Mouse (Mus musculus): Measurements from ENCODE around the gene Gnaq. TPM values are rescaled to one million over a fixed set of nuclear protein-coding genes. Genes with fewer than 3 reads are reported as not detected.
A peak's percentile ranks its signal among the peaks of the same experiment; 100 is the strongest.

The Gnaq gene
- polyA plus RNA-seq, 1 experiment from 2014 or later, result 15.7 TPM

DNA sequence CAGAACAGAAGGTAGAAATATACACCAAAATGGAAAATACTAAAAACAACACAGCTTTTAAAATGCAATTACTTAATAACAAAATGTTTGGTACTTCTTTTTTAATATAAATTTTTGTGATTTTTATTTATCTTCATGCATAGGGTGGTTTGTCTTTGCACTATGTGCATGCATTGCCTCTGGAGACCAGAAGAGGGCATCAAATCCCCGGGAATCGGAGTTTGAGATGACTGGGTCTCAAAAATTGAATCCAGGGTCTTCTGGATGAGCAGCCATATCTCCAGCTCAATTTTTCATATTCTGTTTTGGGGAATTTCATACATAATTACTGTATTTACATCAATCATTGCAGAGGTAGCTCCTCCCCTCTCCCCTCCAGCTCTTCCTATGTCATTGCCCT lies 210.1 kb downstream of the Gnaq start:
- H3K4me2 ChIP-seq, result no peak overlapping the region
- H3K9ac ChIP-seq, result no peak overlapping the region
- 73% methylated on average over 2 of the region's 2 CpGs for WGBS
- H3K27me3 ChIP-seq, result no peaks in the 10 kb centered on the region
- H3K27ac ChIP-seq, result no peak overlapping the region
- no peak overlapping the region for H3K4me3 ChIP-seq
- H3K9me3 ChIP-seq (replicated peaks), result no peaks in the 10 kb centered on the region
- H3K4me1 ChIP-seq (replicated peaks), result 0 out of 2 replicates have a peak, but pooled peaks cover 2% of the 10 kb centered on the region
- H3K36me3 ChIP-seq, result no peaks in the 10 kb centered on the region
- no peak for ATAC-seq (replicated peaks; ENCODE audit: insufficient number of reproducible peaks, insufficient read depth, low FRiP score, low read depth)

DNA sequence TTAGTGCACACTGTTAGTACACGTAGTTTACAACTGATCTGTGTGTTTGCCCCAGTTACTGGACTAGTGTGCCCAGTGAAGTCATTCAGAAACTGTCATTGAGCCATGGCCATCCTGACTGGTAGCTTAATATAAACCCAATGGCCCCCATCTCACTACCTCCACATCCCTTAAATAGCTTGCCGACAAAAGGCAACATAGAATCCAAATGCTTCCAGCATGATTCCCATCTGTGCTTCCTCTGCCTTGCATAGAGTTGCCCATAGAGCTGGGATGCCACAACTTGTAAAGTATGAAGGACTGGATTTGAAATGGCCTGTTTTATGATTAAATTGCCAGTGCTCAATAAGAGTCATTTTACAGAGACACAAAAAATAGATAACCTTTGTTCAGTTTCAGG lies 212.9 kb downstream of the Gnaq start:
- ATAC-seq (replicated peaks; ENCODE audit: insufficient number of reproducible peaks, insufficient read depth, low FRiP score, low read depth), result no peak
- no peaks in the 10 kb centered on the region for H3K9me3 ChIP-seq (replicated peaks)
- no peaks in the 10 kb centered on the region for H3K4me1 ChIP-seq (replicated peaks)
- no peak overlapping the region for H3K4me2 ChIP-seq
- no peak overlapping the region for H3K4me3 ChIP-seq
- H3K27ac ChIP-seq, result no peak overlapping the region
- H3K27me3 ChIP-seq, result no peaks in the 10 kb centered on the region
- H3K36me3 ChIP-seq, result no peaks in the 10 kb centered on the region
- no peak overlapping the region for H3K9ac ChIP-seq
- WGBS, result 86% methylated on average over 2 of the region's 2 CpGs

DNA sequence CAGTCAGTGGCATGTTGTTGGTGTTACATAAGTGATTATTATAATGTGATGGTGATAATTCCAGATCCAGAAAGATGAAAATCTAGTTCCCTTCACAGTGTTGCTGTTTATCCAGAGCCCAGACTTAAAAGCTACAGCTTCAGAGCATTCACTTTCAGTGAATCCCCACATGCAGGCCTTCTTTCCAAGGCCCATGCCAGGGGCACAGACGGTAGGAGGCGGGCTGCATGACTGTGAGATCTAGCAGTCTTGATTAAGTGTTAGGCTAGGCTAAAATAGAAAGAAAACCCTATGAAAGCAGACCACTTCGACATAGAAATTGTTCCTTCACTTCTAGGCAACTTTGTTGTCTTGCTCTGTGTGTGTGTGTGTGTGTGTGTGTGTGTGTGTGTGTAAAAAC lies 214.4 kb downstream of the Gnaq start:
- no peaks in the 10 kb centered on the region for H3K4me1 ChIP-seq (replicated peaks)
- H3K27me3 ChIP-seq, result no peaks in the 10 kb centered on the region
- no peaks in the 10 kb centered on the region for H3K9me3 ChIP-seq (replicated peaks)
- no peaks in the 10 kb centered on the region for H3K36me3 ChIP-seq
- no peak overlapping the region for H3K27ac ChIP-seq
- no peak overlapping the region for H3K4me2 ChIP-seq
- no peak for ATAC-seq (replicated peaks; ENCODE audit: insufficient number of reproducible peaks, insufficient read depth, low FRiP score, low read depth)
- no peak overlapping the region for H3K9ac ChIP-seq
- 84% methylated on average over 3 of the region's 3 CpGs for WGBS
- no peak overlapping the region for H3K4me3 ChIP-seq

DNA sequence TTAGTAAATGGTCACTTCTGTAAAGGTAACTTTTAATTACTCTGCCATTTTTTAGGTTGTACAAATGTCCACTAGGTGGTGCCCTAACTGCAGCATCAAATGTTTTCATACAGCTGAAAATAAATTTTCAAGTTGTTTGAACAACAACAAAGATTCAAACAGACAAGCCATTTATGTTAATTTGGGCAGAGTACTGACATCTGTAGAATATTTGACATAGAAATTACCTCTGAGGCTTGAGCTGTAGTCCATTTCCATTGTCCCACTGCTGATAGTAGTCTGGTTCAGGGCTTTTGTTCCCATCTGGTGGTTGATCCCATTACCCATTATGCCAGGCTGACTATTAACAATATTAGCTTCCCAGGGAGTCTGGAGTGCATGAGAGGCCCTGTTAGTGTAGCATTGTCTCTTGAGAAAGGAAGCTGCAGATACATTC lies 221.1 kb downstream of the Gnaq start:
- no peak overlapping the region for H3K4me2 ChIP-seq
- no peaks in the 10 kb centered on the region for H3K9me3 ChIP-seq (replicated peaks)
- H3K4me1 ChIP-seq (replicated peaks), result no peaks in the 10 kb centered on the region
- no peak overlapping the region for H3K27ac ChIP-seq
- no peaks in the 10 kb centered on the region for H3K27me3 ChIP-seq
- H3K4me3 ChIP-seq, result no peak overlapping the region
- no peak for ATAC-seq (replicated peaks; ENCODE audit: insufficient number of reproducible peaks, insufficient read depth, low FRiP score, low read depth)
- H3K9ac ChIP-seq, result no peak overlapping the region
- no peaks in the 10 kb centered on the region for H3K36me3 ChIP-seq

DNA sequence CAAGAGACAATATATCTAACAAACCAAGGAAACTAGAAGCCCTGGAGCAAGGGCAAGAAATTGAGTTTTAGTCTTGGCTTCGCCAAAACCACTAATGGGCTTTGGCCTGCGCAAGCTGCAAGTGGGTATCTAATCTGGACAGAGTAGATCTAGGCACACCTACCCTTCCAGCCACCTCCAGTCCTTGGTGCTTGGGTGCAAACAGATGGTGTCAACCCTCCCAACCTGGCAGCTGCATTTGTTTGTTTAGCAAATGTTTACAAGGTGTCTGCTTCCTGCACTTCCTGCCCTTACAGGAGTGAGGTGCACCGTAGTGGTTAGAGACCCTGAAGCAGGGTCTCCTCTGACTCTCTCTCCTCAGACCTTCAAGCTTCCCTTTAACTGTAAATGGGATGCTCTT lies 225.5 kb downstream of the Gnaq start:
- ATAC-seq (replicated peaks; ENCODE audit: insufficient number of reproducible peaks, insufficient read depth, low FRiP score, low read depth), result no peak
- Histone ChIP-seq H3K36me3 (peaks cover 5% of the 10 kb centered on the region; the same call in 1 of the 2 replicates), H3K27ac (no peak overlapping the region), H3K9me3 (replicated peaks) (no peaks in the 10 kb centered on the region), H3K4me2 (no peak overlapping the region), H3K4me3 (no peak overlapping the region), H3K27me3 (no peaks in the 10 kb centered on the region), H3K9ac (no peak overlapping the region), H3K4me1 (replicated peaks) (no peaks in the 10 kb centered on the region)
- 75% methylated on average over 3 of the region's 3 CpGs for WGBS

DNA sequence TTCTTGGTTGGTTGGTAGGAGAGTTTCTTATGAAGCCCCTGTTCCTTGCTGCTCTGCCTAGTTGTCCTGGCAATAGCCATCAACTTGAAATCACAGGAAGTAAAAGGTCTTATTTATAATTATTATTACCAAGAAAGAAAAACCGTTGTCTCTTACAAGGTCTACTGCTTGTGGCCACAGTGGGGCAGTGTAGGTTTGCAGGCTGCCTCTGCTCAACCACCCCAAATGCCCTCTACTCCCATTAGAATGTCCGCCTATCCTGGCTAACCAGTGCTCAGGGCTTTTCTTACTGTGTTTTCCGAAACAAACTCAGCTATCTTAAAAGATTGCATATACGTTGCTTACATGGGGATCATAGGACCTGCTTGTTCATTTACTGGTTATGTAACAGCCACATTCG lies 226.3 kb downstream of the Gnaq start:
- Histone ChIP-seq H3K27me3 (no peaks in the 10 kb centered on the region), H3K27ac (no peak overlapping the region), H3K4me2 (no peak overlapping the region), H3K36me3 (peaks cover 5% of the 10 kb centered on the region; the same call in 1 of the 2 replicates), H3K4me3 (no peak overlapping the region), H3K9me3 (replicated peaks) (no peaks in the 10 kb centered on the region), H3K9ac (no peak overlapping the region), H3K4me1 (replicated peaks) (no peaks in the 10 kb centered on the region)
- WGBS, result 63% methylated on average over 5 of the region's 5 CpGs
- no peak for ATAC-seq (replicated peaks; ENCODE audit: insufficient number of reproducible peaks, insufficient read depth, low FRiP score, low read depth)

DNA sequence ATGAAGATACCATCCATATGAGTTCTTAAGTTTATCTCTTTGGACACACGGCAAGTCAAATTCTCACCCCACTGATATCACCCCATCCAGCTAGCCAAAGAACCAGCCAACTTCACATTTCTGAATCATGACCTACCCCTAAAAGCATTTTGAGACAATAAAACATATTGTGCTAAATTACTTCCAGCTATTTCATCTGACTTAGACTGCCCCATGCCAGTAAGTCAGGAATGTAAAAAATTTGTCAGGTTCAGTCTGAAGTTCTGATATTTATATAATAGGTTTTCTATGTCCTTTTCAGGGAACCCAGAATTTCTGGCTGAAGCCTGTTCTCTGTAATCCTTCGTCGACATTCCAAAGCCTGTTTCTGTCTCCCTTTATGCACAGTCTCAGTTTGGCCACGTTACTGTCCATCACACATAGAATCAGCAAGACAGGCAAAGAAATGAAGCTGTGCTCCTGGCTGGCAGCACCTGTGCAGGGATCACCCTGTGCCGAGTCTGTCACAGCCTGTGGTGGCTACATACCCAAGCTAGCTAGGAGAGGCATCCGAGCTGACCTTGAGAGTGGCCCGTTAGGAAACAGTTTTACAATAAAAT lies 233.9 kb downstream of the Gnaq start:
- ATAC-seq (replicated peaks; ENCODE audit: insufficient number of reproducible peaks, insufficient read depth, low FRiP score, low read depth), result no peak
- Histone ChIP-seq H3K4me2 (no peak overlapping the region), H3K9me3 (replicated peaks) (no peaks in the 10 kb centered on the region), H3K36me3 (peaks cover 5% of the 10 kb centered on the region; the same call in 1 of the 2 replicates), H3K4me3 (no peak overlapping the region), H3K4me1 (replicated peaks) (peaks cover 13% of the 10 kb centered on the region), H3K27ac (no peak overlapping the region; the same call in 1 of the 2 replicates), H3K9ac (no peak overlapping the region), H3K27me3 (no peaks in the 10 kb centered on the region)
- 56% methylated on average over 7 of the region's 7 CpGs for WGBS

DNA sequence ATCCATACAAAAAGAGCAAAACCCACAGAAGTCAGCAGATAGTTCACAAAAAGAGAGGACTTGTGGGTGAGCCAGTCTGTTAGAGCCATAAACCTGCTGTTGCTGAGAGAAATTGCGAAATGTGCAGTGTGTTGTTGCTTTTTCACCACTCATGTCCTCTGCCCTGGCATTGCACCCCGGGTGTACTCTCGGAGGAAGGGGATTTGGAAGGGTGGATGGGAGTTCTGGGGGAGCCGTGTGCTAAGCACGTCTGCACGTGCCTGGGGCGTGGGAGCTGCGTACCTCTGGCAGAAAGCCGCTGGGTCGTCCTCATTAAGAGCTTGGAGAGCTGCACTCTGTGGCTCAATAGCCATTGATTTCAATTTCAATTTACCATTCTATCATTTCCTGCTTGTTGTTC lies 234.6 kb downstream of the Gnaq start:
- Histone ChIP-seq H3K4me2 (no peak overlapping the region), H3K9me3 (replicated peaks) (no peaks in the 10 kb centered on the region), H3K27ac (no peak overlapping the region), H3K36me3 (no peaks in the 10 kb centered on the region), H3K9ac (no peak overlapping the region), H3K4me3 (no peak overlapping the region), H3K4me1 (replicated peaks) (peaks cover 13% of the 10 kb centered on the region), H3K27me3 (no peaks in the 10 kb centered on the region)
- 85% methylated on average over 10 of the region's 10 CpGs for WGBS
- no peak for ATAC-seq (replicated peaks; ENCODE audit: insufficient number of reproducible peaks, insufficient read depth, low FRiP score, low read depth)

DNA sequence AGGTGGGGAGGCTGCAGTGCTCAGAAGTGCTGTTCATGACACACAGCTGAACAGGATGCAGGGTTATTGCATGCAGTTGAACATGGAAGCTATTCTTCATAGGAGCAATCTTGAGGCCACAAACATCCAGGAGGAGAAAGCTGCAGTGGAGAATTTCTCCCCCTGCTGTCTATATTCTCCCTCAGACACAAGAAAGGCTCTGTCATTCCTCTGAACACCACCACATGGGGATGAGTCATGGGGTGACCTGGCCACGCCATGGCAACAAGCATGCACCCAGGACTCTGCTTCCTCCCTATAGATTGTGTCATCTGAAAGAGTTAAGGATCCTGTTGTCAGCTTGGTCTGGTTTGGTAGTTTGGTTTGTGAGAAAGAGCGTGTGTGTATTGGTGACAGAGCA lies 239.0 kb downstream of the Gnaq start:
- WGBS, result 58% methylated on average over 2 of the region's 2 CpGs
- Histone ChIP-seq H3K27me3 (no peaks in the 10 kb centered on the region), H3K27ac (no peak overlapping the region), H3K4me1 (replicated peaks) (peaks cover 17% of the 10 kb centered on the region), H3K4me3 (no peak overlapping the region), H3K9ac (no peak overlapping the region), H3K4me2 (no peak overlapping the region), H3K36me3 (no peaks in the 10 kb centered on the region), H3K9me3 (replicated peaks) (no peaks in the 10 kb centered on the region)
- no peak for ATAC-seq (replicated peaks; ENCODE audit: insufficient number of reproducible peaks, insufficient read depth, low FRiP score, low read depth)

- WGBS, result 73% methylated on average over 9 of the region's 9 CpGs
- H3K9ac ChIP-seq, result no peak overlapping the region
- H3K4me3 ChIP-seq, result no peak overlapping the region
- no peaks in the 10 kb centered on the region for H3K36me3 ChIP-seq
- H3K4me2 ChIP-seq, result no peak overlapping the region
- no peaks in the 10 kb centered on the region for H3K9me3 ChIP-seq (replicated peaks)
- no peak overlapping the region for H3K27ac ChIP-seq
- peaks cover 15% of the 10 kb centered on the region for H3K4me1 ChIP-seq (replicated peaks)
- ATAC-seq (replicated peaks; ENCODE audit: insufficient number of reproducible peaks, insufficient read depth, low FRiP score, low read depth), result 0 out of 2 replicates have a peak, but pooled peaks have one; percentile 29
- no peaks in the 10 kb centered on the region for H3K27me3 ChIP-seq
Observed at GRCm38 (mm10) chr19:16372752-16373486, 240.3 kb downstream of the Gnaq start.

- H3K4me3 ChIP-seq, result no peak overlapping the region
- no peak overlapping the region for H3K4me2 ChIP-seq
- peaks cover 16% of the 10 kb centered on the region for H3K4me1 ChIP-seq (replicated peaks)
- no peak overlapping the region for H3K27ac ChIP-seq
- no peak for ATAC-seq (replicated peaks; ENCODE audit: insufficient number of reproducible peaks, insufficient read depth, low FRiP score, low read depth)
- H3K36me3 ChIP-seq, result no peaks in the 10 kb centered on the region
- H3K9me3 ChIP-seq (replicated peaks), result no peaks in the 10 kb centered on the region
- WGBS, result 49% methylated on average over 4 of the region's 4 CpGs
- no peak overlapping the region for H3K9ac ChIP-seq
- no peaks in the 10 kb centered on the region for H3K27me3 ChIP-seq
Observed at GRCm38 (mm10) chr19:16375881-16376280, 243.2 kb downstream of the Gnaq start.

GRCm38 (mm10) chr19:16378565-16378964 lies 245.9 kb downstream of the Gnaq start:
- Histone ChIP-seq H3K9me3 (replicated peaks) (no peaks in the 10 kb centered on the region), H3K36me3 (no peaks in the 10 kb centered on the region), H3K4me2 (no peak overlapping the region), H3K4me1 (replicated peaks) (peaks cover 6% of the 10 kb centered on the region; the same call in 1 of the 2 replicates), H3K9ac (no peak overlapping the region), H3K27me3 (no peaks in the 10 kb centered on the region), H3K4me3 (no peak overlapping the region), H3K27ac (no peak overlapping the region)
- 71% methylated on average over 7 of the region's 7 CpGs for whole genome bisulfite sequencing
- ATAC-seq (replicated peaks; ENCODE audit: insufficient number of reproducible peaks, insufficient read depth, low FRiP score, low read depth), result no peak
